Mouse (Mus musculus): ENCODE measurements at regions not wholly inside any gene's neighbourhood (a gene's known extent, or its start where the extent isn't known, plus 50 kb on each side); places are given as distances from the start of the nearest gene placed in this dataset.

- DNase-seq: no peak
Observed at GRCm38 (mm10) chr13:85035903-85036302, 153.3 kb upstream of the Ccnh start.

DNA sequence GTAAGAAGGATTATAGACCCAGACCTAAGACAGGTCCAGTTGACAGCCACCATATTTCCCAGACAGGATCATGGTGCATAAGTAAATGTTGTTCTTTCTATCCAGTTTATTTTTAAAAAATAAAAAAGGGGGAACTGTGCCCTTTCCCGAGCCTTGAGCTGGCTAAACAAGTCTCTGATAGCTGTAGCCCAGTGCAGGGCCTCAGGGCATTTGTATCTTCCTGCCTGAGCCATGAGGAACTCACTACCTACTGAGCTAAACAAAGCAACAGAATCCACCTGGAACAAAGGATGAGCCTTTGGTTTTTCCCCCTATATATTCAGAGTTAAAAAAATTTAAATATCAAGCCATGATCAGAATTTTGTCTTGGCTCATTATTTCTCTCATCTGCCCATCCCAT, 152.4 kb upstream of the Ccnh start:
- no peak for DNase-seq

GRCm38 (mm10) chr13:85066585-85067550, 122.3 kb upstream of the Ccnh start:
- DNase-seq: no peak

DNA sequence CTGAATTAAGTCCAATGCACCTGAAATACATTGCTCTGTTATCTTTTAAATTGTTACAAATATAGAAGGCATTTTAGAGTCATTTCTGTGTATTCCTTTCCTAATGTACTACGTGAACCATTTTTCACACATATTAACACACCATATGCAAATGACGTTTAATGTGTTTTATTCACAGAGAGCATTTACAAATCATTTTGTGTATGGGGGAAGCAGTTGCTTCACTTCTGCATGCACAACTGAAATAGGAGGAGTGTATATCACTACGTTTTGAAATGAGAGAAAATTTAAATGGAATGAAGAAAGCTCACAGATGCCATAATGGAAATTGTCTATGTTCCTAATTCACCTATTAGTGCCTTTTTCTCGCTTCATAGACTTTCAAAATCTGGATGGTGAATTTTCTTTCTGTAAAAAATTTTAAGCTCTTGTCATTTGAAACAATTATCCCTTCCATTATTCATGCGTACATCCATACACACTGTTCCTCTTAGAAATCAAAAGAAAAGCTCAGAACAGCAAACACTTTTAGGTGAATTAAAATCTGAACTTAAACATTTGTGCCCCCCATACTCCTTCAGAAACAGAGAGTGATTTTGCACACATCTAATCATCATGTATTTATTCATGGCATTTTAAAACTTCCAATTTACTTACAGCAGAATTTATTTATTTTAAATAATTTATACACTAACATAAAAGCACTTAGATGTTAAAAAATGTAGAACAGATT, 121.5 kb upstream of the Ccnh start:
- DNase-seq: no peak

- no peak for DNase-seq
Observed at GRCm38 (mm10) chr13:85068403-85068802, 120.8 kb upstream of the Ccnh start.

GRCm38 (mm10) chr13:85083335-85083734, 105.9 kb upstream of the Ccnh start:
- DNase-seq: no peak

DNA sequence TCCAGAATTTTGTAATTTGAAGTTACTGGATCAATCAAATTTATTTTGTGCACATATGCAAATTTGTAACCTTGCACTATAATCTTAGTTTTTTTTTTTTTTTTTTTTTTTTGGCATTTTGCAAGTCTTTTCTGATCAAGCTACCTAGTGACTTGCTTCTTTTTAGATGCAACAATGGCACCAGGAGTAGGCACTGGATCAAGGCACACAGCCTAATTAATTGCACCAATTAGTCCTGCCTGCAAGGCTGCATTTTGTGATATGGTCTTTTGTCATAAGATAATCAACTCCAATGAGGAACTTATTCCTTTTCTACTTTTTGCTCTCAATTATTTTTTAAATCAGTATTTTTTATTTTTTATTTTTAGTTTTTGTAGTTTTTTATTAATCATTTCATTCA, 105.5 kb upstream of the Ccnh start:
- DNase-seq: no peak

GRCm38 (mm10) chr13:85096174-85096573, 93.0 kb upstream of the Ccnh start:
- no peak for DNase-seq

- no peak for DNase-seq
Observed at GRCm38 (mm10) chr13:85123309-85123708, 65.9 kb upstream of the Ccnh start.

GRCm38 (mm10) chr13:85126573-85127547, 62.3 kb upstream of the Ccnh start:
- peak; percentile 47 to 62 for DNase-seq

GRCm38 (mm10) chr13:85127548-85127925, 61.7 kb upstream of the Ccnh start:
- no peak for DNase-seq

All from kidney, postnatal 4 days (tissue).